Mouse (Mus musculus) olfactory bulb, adult 2 months (tissue): ENCODE data around the gene Pola2.

Experiments used
- CTCF ChIP-seq: fragments of 200-500 bp; IDR thresholded peaks from 2 replicates; pipeline ENCODE4 v1.5.1; 2012; ENCODE audit warnings: low read depth, mild to moderate bottlenecking, low read length, moderate library complexity; ENCODE audit not compliant: insufficient read depth
- POLR2A ChIP-seq: fragments of 200-500 bp; IDR thresholded peaks from 2 replicates; pipeline ENCODE4 v1.6.1; 2012; ENCODE audit warnings: mild to moderate bottlenecking, low read depth, low read length, moderate library complexity; ENCODE audit not compliant: insufficient read depth

- TF ChIP-seq POLR2A (no peak), CTCF (no peak)
Measured at GRCm38 (mm10) chr19:5967664-5968063, 3.7 kb upstream of the Pola2 start.
